In the genomic region with DNA sequence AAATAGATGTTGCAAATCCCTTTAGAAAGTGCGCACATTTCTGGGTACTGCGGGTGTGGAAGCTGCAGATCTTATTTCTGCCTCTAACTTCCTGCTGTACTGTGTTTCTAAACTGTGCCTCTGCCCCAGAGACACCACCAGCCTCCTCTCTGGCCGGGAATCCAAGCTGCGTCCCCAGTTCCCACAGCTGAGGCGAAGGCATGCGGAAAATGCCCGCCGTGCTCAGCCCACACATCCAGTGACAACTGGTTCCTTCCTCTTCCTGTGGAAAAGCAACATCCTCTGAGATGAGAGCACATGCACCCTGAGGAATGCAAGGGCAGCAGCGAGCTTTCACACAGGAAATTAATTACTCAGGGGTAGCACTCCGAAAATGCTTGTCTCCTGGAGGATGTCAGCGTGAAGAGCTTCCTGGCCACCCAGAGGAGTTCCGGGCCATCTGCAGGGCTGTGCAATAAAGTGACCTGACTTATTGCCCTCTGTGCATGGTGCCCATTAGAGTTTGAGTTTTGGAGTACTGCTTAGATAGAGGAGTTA, we compare ENCODE assay signal across 8 mouse cellular contexts. TPM values are rescaled to one million over a fixed set of nuclear protein-coding genes. Genes with fewer than 3 reads are reported as not detected.
DNase-seq lines count a peak whose midpoint lies in the region; ATAC-seq and TF ChIP-seq lines count a peak whose summit lies in the region.

No protein-coding gene starts in this region.

- DNase-seq in adrenal gland, postnatal 10 days: peak; percentile 49
- DNase-seq in forelimb bud, embryonic 11.5 days (ENCODE audit: low read depth, low spot score): peak; percentile 51
- peak; percentile 32 for DNase-seq in left cerebral cortex, postnatal 4 days
- DNase-seq in urinary bladder, adult 18-20 months (ENCODE audit: low spot score in 2 of 2): no peak

- no peaks in the 10 kb centered on the region for H3K36me3 ChIP-seq in E14TG2a.4 (ENCODE audit: insufficient read depth, low read length)
- peaks cover 3% of the 10 kb centered on the region for H3K36me3 ChIP-seq in megakaryocyte, embryonic 14.5 days (replicated peaks; ENCODE audit: low read length)
- H3K36me3 ChIP-seq in stomach, embryonic 16.5 days (ENCODE audit: control insufficient read depth, insufficient read depth, low read length): no peaks in the 10 kb centered on the region

- H3K27ac ChIP-seq in stomach, embryonic 16.5 days (ENCODE audit: low read length): peak overlapping the region; percentile 83

- H3K4me1 ChIP-seq in E14TG2a.4 (replicated peaks; ENCODE audit: low read depth, low read length): peaks cover 11% of the 10 kb centered on the region
- peaks cover 41% of the 10 kb centered on the region for H3K4me1 ChIP-seq in megakaryocyte, embryonic 14.5 days
- peaks cover 18% of the 10 kb centered on the region for H3K4me1 ChIP-seq in stomach, embryonic 16.5 days (ENCODE audit: control insufficient read depth, insufficient read depth, low read length)

- peak; percentile 46 to 65 for ATAC-seq in hematopoietic stem cell, adult 5-6 weeks (replicated peaks in 1 of 2; ENCODE audit: insufficient read depth in 1 of 2, low FRiP score in 2 of 2, low TSS enrichment in 1 of 2, low read depth in 1 of 2, poor library complexity in 2 of 2, severe bottlenecking in 2 of 2)
- ATAC-seq in stomach, embryonic 16.5 days (ENCODE audit: insufficient read depth, low FRiP score): peak; percentile 61

- intact Hi-C loops in left cerebral cortex, postnatal 4 days (cut with DNase I): no loop called here

- H3K27me3 ChIP-seq in E14TG2a.4 (ENCODE audit: insufficient read depth, low read length): no peaks in the 10 kb centered on the region
- H3K27me3 ChIP-seq in megakaryocyte, embryonic 14.5 days (replicated peaks): no peaks in the 10 kb centered on the region
- no peaks in the 10 kb centered on the region for H3K27me3 ChIP-seq in stomach, embryonic 16.5 days (ENCODE audit: control insufficient read depth, insufficient read depth, low read length)

- TF ChIP-seq CTCF in E14TG2a.4 (conservative IDR thresholded peaks at IDR 0.05; ENCODE audit: low read length): no peak

- H3K9ac ChIP-seq in stomach, embryonic 16.5 days (ENCODE audit: low read length): peak overlapping the region; percentile 35; the same call in 1 of the 2 replicates

- H3K4me2 ChIP-seq in stomach, embryonic 16.5 days (ENCODE audit: low read depth, low read length): peak overlapping the region; percentile 25

- H3K9me3 ChIP-seq in E14TG2a.4 (ENCODE audit: low read length): no peaks in the 10 kb centered on the region
- H3K9me3 ChIP-seq in megakaryocyte, embryonic 14.5 days: no peaks in the 10 kb centered on the region
- no peaks in the 10 kb centered on the region for H3K9me3 ChIP-seq in stomach, embryonic 16.5 days (replicated peaks; ENCODE audit: control insufficient read depth, low read length)

- 26% methylated on average over 12 of the region's 12 CpGs for WGBS in stomach, embryonic 16.5 days

- peak overlapping the region; percentile 24 for H3K4me3 ChIP-seq in E14TG2a.4 (replicated peaks; ENCODE audit: low read length)
- H3K4me3 ChIP-seq in megakaryocyte, embryonic 14.5 days (replicated peaks): peak overlapping the region; percentile 29
- H3K4me3 ChIP-seq in stomach, embryonic 16.5 days (replicated peaks; ENCODE audit: low read length): no peak overlapping the region

RNA-seq across cellular contexts. Expression of gene Phxr2, which starts 45.9 kb away (rescaled TPM):
- total RNA-seq in adrenal gland, postnatal 10 days (2021): not detected
- total RNA-seq in hematopoietic stem cell, adult 5-6 weeks (2017): not detected in 2 replicates
- total RNA-seq in left cerebral cortex, postnatal 4 days (2021): not detected
- not detected in 2 replicates for polyA plus RNA-seq in megakaryocyte, embryonic 14.5 days (2012; ENCODE audit: insufficient read depth, low replicate concordance)
- not detected in 2 replicates for polyA plus RNA-seq in stomach, embryonic 16.5 days (2015; fragmentation: Nextera tagmentation; extraction: Ambion mirVana)

Comparison
In these comparisons a context has a peak if more than half of its experiments do, and no peak if none do; other contexts are left out.
1. DNase-seq: peak in adrenal gland, postnatal 10 days (single experiment), forelimb bud, embryonic 11.5 days (single experiment) and left cerebral cortex, postnatal 4 days (single experiment); none in urinary bladder, adult 18-20 months (0 of 2).